Mouse (Mus musculus) A20 (cell line): ENCODE results near the gene Tagap1.
"Not testable (repeated sequence)": the region's sequence is repeated elsewhere in the genome, so short reads cannot be mapped to it uniquely, and the experiment has no call there.

Source experiments
- DNase-seq: peaks from one replicate; pipeline ENCODE4 v3.0.0-alpha.2; 2011; ENCODE audit warnings: low read depth, low spot score

The Tagap1 gene

DNA sequence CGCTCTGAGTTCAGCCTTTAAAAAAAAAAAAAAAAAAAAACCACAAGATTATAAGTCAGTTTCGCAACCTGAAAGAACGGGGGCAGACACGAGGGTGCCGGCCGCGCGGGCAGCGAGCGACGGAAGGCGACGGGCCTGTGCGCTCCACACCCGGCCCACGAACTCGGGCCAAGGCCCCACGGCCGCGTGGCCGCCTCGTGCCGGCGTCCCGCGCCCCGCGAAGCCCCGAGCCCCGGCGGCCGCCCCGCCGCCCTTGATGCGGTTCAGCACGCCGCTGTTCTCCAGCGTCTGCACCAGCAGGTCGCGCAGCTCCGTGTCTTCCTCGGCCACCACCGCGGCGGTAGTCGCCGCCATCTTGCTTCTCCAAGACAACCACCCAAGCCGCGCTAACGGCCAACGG is at the start of gene Tagap1:
Gene Tagap1 (minus strand): TSS at position 381 of the 400 bp plus-strand sequence.
- DNase-seq, result peak; percentile 46

DNA sequence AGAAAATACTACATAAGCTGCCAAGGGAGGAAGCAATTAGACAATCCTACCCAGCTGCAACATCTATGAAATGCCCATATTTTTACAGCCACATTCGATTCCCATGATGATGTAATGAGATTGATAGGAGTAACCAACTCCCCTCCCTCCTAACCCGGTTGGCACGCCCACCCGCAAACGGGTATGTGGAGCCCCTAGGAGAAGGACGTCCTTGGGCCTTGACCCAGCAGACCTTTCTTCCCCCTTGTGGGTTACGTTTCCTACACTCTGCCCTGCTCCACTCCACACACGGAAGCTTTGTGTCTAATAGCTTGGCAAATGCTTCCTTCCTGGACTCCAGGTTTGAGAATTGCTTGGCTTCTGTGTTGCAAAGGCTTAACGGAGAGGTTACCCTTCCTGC is 48.9 kb upstream of the Tagap1 start:
- DNase-seq, result not testable (repeated sequence)

DNA sequence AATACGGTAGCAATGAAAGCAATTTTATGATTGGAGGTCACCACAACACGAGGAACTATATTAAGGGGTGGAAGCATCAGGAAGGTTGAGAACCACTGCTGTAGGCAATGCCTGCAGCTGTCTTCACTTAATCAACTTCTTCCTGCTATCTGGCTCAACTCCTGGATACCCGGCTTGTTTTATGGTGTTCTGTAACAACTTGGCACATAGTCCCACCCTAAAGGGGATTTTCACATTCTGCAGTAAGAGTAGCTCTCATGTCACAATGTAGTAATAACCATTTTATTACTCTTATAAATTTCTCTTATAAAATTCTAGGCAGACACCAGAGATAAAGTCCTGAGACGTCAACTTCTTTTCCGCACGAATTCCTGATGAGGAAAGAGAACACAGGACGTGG is 48.5 kb upstream of the Tagap1 start:
- not testable (repeated sequence) for DNase-seq

DNA sequence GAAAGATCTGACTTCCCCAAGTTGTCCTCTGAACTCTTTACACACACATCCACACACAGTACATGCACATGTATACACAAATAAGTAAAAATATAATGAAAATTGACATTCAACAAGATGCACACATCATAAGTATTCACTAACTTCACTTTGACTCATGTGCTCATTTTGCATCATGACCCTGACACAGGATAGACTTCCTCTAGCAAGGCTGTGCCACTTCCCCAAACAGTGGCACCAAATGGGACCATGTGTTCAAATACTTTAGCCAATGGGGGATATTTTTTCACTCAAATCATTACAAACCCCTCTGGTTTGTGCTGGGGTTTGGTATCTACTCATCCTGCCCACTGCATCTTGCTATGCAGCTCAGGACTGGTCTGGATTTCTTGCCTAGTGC is 47.9 kb upstream of the Tagap1 start:
- DNase-seq, result not testable (repeated sequence)

DNA sequence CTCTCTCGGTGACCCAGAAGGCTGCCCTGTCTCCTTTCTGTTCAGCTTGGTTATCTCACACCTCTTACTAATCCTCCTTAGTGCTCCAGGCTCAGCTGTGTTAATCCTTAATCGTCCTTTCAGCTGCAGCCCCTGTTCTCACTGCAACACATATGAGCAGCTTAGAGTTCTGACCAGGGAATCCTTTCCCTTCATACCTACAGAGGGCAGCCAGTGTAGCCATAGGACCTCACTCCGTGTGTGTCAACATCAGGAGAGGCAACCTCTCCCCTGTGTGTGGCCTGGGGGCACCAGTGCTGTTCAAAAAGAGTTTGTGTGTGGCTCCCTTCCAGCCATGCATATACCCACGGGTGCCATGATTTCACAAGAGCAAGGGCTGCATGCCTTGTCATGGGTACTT is 44.7 kb upstream of the Tagap1 start:
- not testable (repeated sequence) for DNase-seq

DNA sequence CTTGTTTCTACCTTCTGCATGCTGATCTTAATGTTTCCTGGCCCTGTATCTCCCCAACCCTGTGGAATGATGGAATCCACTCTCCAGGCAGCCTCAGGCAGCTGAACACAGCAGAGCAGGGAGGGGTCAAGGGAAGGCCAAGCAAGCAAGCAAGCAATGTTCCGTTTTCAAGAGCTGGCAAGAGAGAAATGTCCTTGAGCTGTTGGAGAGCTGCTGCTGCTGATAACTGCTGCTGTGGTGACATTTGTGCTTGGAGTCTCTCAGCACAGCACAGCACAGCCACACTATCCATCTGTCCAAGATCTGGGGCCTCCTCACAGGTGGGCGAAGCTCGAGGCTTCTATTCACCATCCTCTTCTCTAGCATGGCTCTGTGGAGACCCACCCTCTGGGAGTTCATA is 42.4 kb upstream of the Tagap1 start:
- DNase-seq, result not testable (repeated sequence)

DNA sequence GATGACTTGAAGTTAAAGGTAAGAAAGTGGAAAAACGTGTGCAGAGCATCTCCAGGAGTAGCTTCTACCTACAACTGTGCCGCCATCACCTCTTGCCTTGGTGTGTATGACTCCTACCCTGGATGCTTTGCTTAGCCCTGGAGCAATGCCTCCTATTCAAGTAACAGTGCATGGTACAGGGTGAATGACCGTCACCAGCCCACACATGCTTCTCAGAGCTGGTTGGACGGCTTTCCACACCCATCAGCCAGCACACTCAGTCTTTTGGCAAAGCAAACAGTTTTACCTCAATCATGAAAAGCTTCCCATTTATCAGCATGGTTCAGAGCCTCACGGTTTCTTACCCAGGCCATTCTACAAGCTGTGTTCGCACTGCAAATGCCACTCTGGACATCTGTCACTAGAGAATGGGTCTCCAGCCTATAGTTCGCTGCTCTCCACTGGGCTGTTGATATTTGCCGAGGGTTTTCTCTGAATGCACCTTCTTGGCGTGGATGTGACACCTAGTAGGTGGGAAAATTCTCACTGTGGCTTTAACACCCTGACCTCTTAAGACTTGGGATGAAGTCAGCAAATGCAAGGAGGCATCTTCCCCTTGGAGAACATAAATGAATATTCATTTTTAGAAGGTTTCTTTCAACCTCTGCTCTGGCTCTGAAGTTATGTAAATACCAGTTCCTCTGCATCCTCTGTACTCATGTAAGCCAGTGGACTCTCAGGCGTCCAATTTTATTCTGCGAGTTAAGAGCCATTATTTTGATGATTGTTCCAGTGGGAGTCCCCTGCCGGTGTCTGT is 41.0 kb upstream of the Tagap1 start:
- DNase-seq, result not testable (repeated sequence)

DNA sequence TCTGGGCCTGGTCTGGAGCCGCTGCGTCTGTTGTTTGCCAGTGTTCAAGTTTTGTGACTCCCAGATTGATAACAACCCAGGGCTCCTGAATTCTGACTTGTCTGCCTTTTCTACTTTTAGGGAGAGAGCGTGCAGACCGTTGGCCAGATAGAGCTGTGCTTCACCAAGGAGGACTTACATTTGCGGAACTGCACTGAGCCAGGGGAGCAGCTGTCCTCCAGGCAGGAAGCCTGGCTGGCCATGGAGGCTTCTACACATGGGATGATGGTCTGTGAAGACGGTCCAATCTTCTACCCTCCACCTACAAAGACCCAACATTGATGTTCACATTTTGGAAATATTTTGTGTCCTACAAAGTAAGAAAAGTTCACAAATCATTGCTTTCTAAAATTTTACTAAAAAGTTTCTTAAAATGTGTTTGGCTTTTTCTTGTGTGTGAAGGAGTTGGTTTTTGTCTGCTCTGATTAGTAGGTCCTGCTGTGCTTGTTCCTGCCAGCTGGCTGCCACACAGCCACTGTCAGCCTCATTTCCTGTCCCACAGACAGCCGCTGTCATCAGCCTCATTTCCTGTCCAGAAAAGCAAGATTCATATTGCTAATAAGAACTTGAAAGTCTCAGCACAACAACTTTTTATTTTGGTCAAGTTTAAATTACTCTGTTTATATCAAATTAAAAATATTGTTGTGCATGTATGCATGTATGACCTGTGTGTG is 37.0 kb upstream of the Tagap1 start:
- not testable (repeated sequence) for DNase-seq

DNA sequence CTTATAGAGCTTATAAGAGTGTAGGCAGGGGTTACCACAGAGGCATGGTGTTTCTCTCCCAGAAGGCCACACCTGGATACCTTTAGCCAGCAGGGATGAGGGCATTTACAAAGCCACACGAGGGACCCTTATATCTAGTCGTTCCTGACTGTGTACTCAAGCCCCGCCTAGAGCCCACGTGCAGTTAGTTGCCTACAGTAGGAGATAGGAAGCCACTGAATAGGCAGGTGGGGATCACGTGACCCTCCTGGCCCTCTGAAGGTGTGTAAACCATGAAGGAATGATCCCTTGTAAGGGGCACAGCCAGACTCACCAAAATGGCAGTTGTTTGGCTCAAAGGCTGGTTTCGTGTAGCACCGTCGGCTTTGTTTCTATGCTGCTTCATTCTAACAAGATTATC is 35.9 kb upstream of the Tagap1 start:
- not testable (repeated sequence) for DNase-seq

DNA sequence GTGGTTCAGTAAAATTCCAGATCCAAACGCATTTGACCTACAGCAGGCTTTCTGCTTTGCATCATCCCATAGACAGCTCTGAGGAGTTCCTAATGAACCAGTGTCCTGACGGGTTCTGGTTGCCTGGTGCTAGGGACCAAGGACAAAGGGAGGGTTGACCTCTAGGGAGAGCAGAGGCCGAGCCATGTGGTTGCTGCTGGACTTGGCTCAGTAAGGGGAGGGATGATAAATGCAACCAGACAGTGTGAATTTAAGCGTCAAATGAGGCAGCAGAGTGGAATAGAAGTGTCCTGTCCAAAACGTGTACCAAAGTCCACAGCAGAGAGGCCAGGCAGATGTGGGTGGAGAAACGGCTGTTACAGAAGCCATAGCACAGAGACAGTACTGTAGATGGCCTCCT is 34.5 kb upstream of the Tagap1 start:
- DNase-seq, result not testable (repeated sequence)

DNA sequence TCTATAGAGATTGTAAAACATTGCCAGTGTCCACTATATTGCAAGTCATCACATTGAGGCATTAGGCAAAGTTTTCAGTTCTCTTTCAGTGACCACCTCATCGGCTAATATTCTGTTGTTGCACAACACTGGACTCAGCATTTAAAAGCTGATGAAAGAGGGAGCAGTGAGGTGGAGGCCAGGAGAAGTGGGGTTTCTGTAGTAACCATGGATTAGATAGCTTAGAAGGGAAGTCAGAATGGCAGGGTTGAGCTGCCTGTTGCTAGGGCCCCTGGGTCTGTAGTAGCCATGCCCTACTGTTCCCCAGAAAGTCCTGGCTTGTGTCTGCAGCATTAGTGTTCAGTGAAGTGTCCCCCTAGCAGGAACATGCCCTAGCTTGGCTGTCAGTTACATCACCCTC is 25.2 kb upstream of the Tagap1 start:
- DNase-seq, result not testable (repeated sequence)

DNA sequence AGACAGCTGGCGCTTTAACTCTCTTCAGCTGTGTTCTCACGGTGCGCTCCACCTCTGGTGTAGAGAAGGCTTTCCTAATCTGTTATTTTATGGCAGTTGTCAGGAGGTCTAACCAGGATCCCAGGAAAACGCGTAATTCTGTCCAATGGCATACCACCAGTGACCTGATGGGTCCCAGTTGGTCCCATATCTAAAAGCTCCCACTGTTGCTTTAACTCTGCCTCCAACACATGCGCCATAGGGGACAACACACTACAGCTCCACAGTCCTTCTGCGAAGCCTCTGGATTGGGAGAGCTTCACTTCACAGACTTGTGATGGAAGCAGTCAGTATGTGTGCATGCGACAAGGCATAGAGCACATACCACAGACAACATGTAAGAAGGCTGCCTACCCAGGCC is 19.2 kb upstream of the Tagap1 start:
- DNase-seq, result not testable (repeated sequence)

DNA sequence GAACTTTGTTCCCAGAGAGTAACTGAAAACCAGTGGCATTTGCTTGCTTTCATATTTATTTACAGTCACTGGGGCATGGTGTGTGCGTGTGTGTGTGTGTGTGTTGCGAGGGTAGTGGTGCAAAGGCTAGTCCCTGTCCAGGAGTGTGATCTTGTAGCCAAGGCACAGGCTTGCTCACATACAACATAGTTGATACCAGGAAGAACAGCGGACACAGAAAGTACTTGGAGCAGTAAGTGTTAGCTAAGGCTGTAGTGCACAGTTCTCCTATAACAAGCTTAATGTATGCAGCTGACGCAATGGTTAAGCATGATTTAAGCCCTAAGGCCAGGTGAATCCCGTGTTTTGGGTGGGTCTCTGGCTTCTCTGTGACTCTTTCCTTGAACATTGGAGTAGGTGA is 18.4 kb upstream of the Tagap1 start:
- not testable (repeated sequence) for DNase-seq

DNA sequence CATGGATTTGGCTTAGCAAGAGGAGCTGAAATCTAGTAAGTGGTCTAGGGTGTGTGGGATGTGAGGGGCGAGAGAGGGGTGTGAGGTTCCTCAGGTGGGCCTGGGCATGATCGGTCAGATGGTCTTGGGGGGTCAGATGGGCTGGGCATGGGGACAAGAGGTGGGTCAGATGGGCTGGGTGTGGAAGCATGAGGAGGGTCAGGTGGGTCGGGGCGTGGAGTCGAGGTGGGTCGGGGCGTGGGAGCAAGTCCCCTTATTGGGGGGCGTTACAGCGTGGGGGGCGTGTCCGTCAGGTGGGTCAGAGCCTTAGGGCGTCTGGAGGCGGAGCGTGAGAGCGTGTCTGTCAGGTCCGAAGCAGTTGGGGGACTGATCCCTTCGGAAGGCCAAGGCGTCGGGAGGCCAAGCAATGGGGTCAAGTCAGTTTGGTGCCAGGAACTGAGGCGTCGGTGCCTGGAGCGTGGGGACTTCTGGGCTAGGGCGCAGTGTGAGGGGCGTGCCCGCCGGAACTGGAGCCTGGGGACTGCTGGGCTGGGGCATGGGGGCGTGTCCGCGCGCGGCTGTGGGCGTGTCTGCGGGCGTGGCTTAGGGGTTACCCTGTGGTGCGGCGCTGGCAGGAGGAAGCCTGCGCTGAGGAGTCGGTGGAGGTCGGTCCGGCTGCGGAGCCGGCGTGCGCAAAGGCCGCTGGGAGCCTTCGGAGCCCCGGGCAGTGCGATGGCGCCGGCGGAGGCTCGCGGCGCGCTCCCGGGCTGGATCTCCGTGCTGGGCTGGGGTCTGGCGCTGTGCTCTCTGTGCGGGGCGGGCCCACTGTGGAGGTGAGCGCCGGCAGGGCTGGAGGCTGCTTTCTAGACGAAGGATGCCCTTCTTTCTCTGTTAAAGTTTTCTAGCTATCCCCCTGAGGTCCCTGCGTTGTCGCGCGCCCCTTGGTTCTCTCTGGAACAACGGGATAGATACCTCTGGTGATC is 17.6 kb upstream of the Tagap1 start, which contains the start of gene Gm49721:
Gene Gm49721 (plus strand): TSS at position 618 of the 962 bp plus-strand sequence.
- peak; percentile 29 for DNase-seq

DNA sequence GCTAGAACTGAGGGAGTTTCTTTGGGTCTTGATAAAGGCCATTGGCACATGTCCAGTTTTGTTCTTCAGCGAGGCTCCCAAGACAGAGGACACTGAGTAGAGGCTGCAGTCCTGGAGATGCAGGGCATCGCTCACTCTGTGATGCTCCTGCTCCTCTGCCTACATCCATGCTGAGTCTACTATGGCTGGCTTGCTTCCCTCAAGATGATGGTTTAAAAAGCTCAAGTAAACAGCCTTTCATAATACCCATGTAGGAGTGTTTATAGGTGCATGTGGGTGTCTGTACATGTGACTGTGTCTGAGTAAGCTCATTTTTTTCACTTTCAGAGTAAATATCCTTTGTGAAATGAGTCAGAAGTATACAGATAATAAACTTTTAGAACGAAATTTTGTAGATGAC is 14.0 kb upstream of the Tagap1 start:
- DNase-seq, result not testable (repeated sequence)

DNA sequence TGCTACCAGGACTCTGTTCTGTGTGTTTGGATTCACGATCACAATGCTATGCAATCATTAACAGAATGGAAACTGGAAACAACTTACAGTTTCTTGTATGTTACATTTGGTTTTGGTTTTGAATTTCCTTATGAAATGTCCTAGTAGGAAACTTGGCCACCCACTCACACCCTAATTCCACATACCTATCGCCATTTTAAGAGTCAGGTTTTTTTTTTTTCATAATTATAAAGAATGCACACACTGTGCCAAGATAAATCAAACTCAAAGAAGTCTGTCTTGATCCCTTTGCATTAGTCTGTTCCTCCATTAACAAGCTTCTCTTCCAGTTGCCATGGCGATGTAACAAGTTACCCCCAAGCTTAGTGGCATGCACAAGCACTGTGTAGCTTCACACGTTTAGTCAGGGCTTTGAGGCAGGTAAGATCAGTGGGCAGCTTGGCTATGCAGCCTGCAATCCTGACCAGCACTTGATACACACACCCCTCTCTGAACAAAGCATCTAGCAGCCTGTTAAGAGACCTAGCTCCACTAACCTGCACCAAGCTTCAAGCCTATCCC is 12.0 kb upstream of the Tagap1 start:
- DNase-seq, result not testable (repeated sequence)

DNA sequence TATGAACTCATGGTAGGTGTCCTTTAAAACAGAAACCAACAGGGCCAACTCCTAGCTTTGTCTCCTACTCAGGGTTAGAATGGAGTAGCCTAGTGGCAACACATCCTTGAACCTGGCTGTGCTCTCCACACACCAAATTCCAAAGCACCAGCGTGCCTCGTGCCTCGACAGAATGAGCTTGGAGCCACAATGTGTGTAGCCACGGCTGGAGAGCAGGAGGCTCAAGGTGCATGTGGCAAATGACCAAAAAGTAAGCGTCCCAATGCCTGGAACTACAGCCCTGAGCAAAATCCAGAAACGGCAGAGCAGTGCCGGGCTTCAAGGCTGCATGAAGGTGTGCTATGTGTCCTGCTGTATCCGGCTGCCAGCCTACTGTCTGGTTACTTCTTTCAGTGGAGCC is 10.3 kb upstream of the Tagap1 start:
- not testable (repeated sequence) for DNase-seq

DNA sequence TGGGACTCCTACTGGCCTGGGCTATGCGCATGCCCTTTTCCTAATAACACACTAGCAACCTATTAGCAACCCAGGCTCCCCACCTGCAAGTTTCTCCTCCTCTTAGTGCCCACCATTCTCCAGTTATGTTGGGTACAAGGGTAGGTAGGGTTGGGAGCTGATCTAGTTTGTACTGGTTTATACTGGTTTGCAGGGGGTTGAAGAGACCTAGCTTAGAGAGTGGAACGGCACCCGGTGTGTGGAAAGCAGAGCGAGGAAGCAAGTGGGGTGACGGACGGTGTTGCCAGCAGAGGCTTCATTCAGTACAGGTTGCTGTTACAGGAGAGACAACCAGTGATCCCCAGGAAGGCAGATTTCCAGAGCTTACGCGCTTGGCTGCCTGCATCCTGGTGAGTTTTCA is 9.4 kb upstream of the Tagap1 start, which contains the start of gene Rnaset2b:
Gene Rnaset2b (plus strand): TSS at position 301 of the 400 bp plus-strand sequence.
- not testable (repeated sequence) for DNase-seq

DNA sequence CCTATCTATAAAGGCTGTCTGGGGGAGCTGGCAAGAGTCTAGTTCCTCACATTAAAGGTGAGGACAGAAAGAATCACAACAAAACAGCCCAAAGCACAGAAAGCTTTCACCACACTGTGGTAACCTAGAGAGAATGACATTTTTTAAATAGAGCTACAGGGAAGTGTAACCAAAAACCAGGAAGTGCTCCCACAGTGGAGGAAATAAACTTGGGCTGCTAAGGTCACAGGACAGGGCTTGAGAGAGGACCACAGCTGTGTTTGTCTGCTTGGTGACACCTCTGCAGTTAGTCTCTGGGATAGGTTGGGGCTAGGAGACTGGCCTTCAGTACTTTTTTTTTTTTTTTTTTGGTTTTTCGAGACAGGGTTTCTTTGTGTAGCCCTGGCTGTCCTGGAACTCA is 6.7 kb upstream of the Tagap1 start:
- DNase-seq, result not testable (repeated sequence)

DNA sequence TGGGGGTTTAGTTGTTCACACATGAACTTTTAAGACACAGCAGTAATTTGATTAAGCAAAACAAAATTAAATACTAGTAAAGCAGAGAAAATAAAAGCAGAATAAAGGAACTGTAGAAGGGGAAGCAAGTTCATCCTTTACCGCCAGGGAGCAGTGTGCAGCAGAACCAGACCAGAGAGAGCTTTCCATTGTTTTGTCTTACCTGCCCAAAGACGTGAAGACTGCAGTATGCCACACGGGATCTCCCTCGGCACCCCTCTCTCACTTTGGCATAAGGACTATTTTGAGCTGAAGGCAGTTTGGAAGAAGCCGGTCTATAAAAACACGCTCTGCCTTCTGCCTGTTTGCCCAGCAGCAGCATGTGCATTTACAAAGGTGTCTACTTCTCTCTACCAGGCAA is 4.4 kb upstream of the Tagap1 start:
- peak; percentile 65 for DNase-seq

DNA sequence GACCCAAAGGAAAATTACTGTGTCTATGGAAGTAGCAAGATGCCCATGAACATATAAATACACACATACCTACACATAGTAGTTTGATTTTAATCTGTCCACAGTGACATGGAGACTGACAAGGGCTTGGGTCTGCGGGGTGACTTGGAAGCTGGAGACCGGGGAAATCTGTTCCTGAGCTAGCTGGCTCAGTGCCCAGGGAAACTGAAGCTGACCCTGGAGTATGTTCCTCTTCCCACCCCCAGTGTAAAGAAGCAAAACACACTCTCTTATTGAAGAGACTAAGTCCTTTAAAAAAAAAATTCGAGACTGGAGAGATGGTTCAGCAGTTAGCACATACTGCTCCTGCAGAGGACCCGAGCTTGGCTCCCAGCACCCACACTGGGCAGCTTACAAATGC is 2.0 kb upstream of the Tagap1 start:
- DNase-seq, result not testable (repeated sequence)
